ENCODE assay signal across 8 mouse cellular contexts in genomic region chr16:91561099-91561498, GRCm38 (mm10). TPM values are rescaled to one million over a fixed set of nuclear protein-coding genes. Genes with fewer than 3 reads are reported as not detected.
A peak's percentile ranks its signal among the peaks of the same experiment; 100 is the strongest.
DNase-seq lines count a peak whose midpoint lies in the region; ATAC-seq and TF ChIP-seq lines count a peak whose summit lies in the region.

No protein-coding gene starts in this region.

- WGBS in liver, postnatal 0 days (ENCODE audit: insufficient replicate concordance): 55% methylated on average over 9 of the region's 9 CpGs

- no peaks in the 10 kb centered on the region for H3K9me3 ChIP-seq in liver, postnatal 0 days (ENCODE audit: low read length)

- TF ChIP-seq EP300 in liver, postnatal 0 days (IDR thresholded peaks at IDR 0.05; ENCODE audit: low read depth): no peak

- no peak overlapping the region for H3K27ac ChIP-seq in layer of hippocampus, adult 2 months
- H3K27ac ChIP-seq in liver, postnatal 0 days (ENCODE audit: low read depth): peak overlapping the region; percentile 37; the same call in 1 of the 2 replicates

- H3K9ac ChIP-seq in liver, postnatal 0 days (replicated peaks): no peak overlapping the region

- H3K4me1 ChIP-seq in liver, postnatal 0 days (ENCODE audit: insufficient read depth): peaks cover 16% of the 10 kb centered on the region

- DNase-seq in adrenal gland, adult (ENCODE audit: inconsistent age in 2 of 2, low spot score in 1 of 2): peak; percentile 35 to 71
- DNase-seq in adrenal gland, adult 8-10 months: no peak
- DNase-seq in layer of hippocampus, adult 2 months (ENCODE audit: low spot score in 2 of 2): no peak
- no peak for DNase-seq in layer of hippocampus, postnatal 14 days (ENCODE audit: low spot score in 2 of 2)
- DNase-seq in embryo, embryonic 10.5 days (ENCODE audit: low spot score): peak; percentile 64
- DNase-seq in liver, postnatal 0 days: peak; percentile 59
- DNase-seq in retina, postnatal 1 day: peak; percentile 78
- DNase-seq in gastrocnemius, postnatal 10 days: no peak

- peak; percentile 70 for TF ChIP-seq CTCF in layer of hippocampus, adult 2 months (conservative IDR thresholded peaks at IDR 0.05)
- TF ChIP-seq CTCF in liver, postnatal 0 days (IDR thresholded peaks at IDR 0.05; ENCODE audit: low read depth): peak; percentile 81

- ATAC-seq in liver, postnatal 0 days: peak; percentile 54; the same call in 1 of the 2 replicates

- peaks cover 55% of the 10 kb centered on the region for H3K36me3 ChIP-seq in liver, postnatal 0 days (replicated peaks; ENCODE audit: insufficient read depth, low read length)

- no peak overlapping the region for H3K4me3 ChIP-seq in layer of hippocampus, adult 2 months
- H3K4me3 ChIP-seq in liver, postnatal 0 days (ENCODE audit: low read depth, low read length): no peak overlapping the region

- no peak overlapping the region for H3K4me2 ChIP-seq in liver, postnatal 0 days (ENCODE audit: low read depth, low read length)

- H3K27me3 ChIP-seq in liver, postnatal 0 days (ENCODE audit: insufficient read depth, low read length): no peaks in the 10 kb centered on the region

RNA-seq across cellular contexts. Expression of gene Ifngr2, which starts 14.2 kb away (rescaled TPM):
- 10 to 100 TPM; 21.8 to 35.9 (median 29.7) TPM for total RNA-seq in adrenal gland, adult 8-10 months (2022)
- 10 to 100 TPM; 49.2 to 50.6 TPM for total RNA-seq in layer of hippocampus, adult 2 months (2021)
- 10 to 100 TPM; 82.4 to 87.0 TPM for total RNA-seq in layer of hippocampus, postnatal 14 days (2021)
- polyA plus RNA-seq in liver, postnatal 0 days (2015; fragmentation: Nextera tagmentation; extraction: Ambion mirVana): 18.2 and 20.8 TPM in 2 replicates
- 10 to 100 TPM; 59.8 to 60.8 TPM for total RNA-seq in gastrocnemius, postnatal 10 days (2021)

RNA-seq across cellular contexts. Expression of gene Tmem50b, which starts 36.5 kb away (rescaled TPM):
- total RNA-seq in adrenal gland, adult 8-10 months (2022): 10 to 100 TPM; 46.4 to 63.8 (median 60.6) TPM
- total RNA-seq in layer of hippocampus, adult 2 months (2021): 100 to 1,000 TPM in 1 of 2 experiments, 10 to 100 TPM in 1; 97.3 to 104 TPM
- 100 to 1,000 TPM; 126 to 142 TPM for total RNA-seq in layer of hippocampus, postnatal 14 days (2021)
- polyA plus RNA-seq in liver, postnatal 0 days (2015; fragmentation: Nextera tagmentation; extraction: Ambion mirVana): 8.6 and 9.8 TPM in 2 replicates
- 10 to 100 TPM; 15.2 to 15.9 TPM for total RNA-seq in gastrocnemius, postnatal 10 days (2021)

RNA-seq across cellular contexts. Expression of gene Dnajc28, which starts 57.7 kb away (rescaled TPM):
- total RNA-seq in adrenal gland, adult 8-10 months (2022): 10 to 100 TPM; 13.3 to 17.8 (median 14.2) TPM
- 10 to 100 TPM; 10.3 to 10.5 TPM for total RNA-seq in layer of hippocampus, adult 2 months (2021)
- total RNA-seq in layer of hippocampus, postnatal 14 days (2021): 1 to 10 TPM; 5.0 to 6.5 TPM
- polyA plus RNA-seq in liver, postnatal 0 days (2015; fragmentation: Nextera tagmentation; extraction: Ambion mirVana): 3.6 and 4.3 TPM in 2 replicates
- total RNA-seq in gastrocnemius, postnatal 10 days (2021): 1 to 10 TPM; 4.8 to 5.3 TPM

Comparison
In these comparisons a context has a peak if more than half of its experiments do, and no peak if none do; other contexts are left out.
1. DNase-seq: peak in adrenal gland, adult (2 of 2), embryo, embryonic 10.5 days (single experiment), liver, postnatal 0 days (single experiment) and retina, postnatal 1 day (single experiment); none in adrenal gland, adult 8-10 months (single experiment), layer of hippocampus, adult 2 months (0 of 2), layer of hippocampus, postnatal 14 days (0 of 2) and gastrocnemius, postnatal 10 days (single experiment).